Mouse (Mus musculus) Patski (cell line): ENCODE results near the gene Psmd13. TPM values are rescaled to one million over a fixed set of nuclear protein-coding genes. Genes with fewer than 3 reads are reported as not detected.

Experiments used
- ATAC-seq: fragments of 100-300 bp; one replicate; pipeline ENCODE4 v1.8.0; 2021
- CTCF ChIA-PET: fragments of 350-600 bp; sonication (Branson Sonifier 250); formaldehyde crosslinking; loops from one replicate; lab custom pipeline; 2022; ENCODE audit warnings: inconsistent platforms; lab: Charles Lee
- POLR2A ChIA-PET: fragments of 350-600 bp; sonication (Branson Sonifier 250); formaldehyde crosslinking; loops from one replicate; lab custom pipeline; 2022; ENCODE audit warnings: antibody characterized with exemption, inconsistent platforms; lab: Charles Lee
- DNase-seq: peaks from one replicate; pipeline ENCODE4 v3.0.0-alpha.2; 2011; ENCODE audit warnings: low read depth, low spot score
- H3K27me3 ChIP-seq: fragments of 371-371 bp; one replicate; pipeline ENCODE4 v1.5.1; 2021
- CTCF ChIP-seq: fragments of 100-300 bp; IDR thresholded peaks from one replicate; pipeline ENCODE4 v1.5.1; 2021
- in situ Hi-C: fragments of 300-500 bp; cut with MboI; formaldehyde crosslinking; loops from 3 replicates; pipeline ENCODE4 v1.11.1; 2018; ENCODE audit warnings: low pct_unique_long_range_greater_than_20kb, mixed read lengths
- polyA plus RNA-seq: library from polyadenylated mRNA; unstranded; gene quantifications from one replicate; pipeline ENCODE4 v1.2.3, GENCODE M21; 2021

The Psmd13 gene
- polyA plus RNA-seq, 1 experiment from 2014 or later: 148 TPM

- CTCF ChIA-PET: interaction anchor here (0.9 kb wide), 1 partner anchor 11 kb away, joined by 4 read pairs; no protein-coding TSS in a partner anchor
- in situ Hi-C loops: no loop called here
- ATAC-seq (no peak), DNase-seq (no peak)
- no peaks in the 10 kb centered on the region for H3K27me3 ChIP-seq
- TF ChIP-seq CTCF: no peak
- POLR2A ChIA-PET: no interaction called here
Observed at GRCm38 (mm10) chr7:140948161-140948560, 66.4 kb downstream of the Psmd13 start.

Other genes starting within 250 kb of the Psmd13 start
- not detected for gene Olfr53, start 235.5 kb upstream of the Psmd13 start, polyA plus RNA-seq
- gene Olfr539, start 222.0 kb upstream of the Psmd13 start, polyA plus RNA-seq: not detected
- not detected for gene Olfr45, start 200.0 kb upstream of the Psmd13 start, polyA plus RNA-seq
- gene Olfr541, start 184.7 kb upstream of the Psmd13 start, polyA plus RNA-seq: not detected
- not detected for gene Cyp2e1, start 118.2 kb upstream of the Psmd13 start, polyA plus RNA-seq
- gene Syce1, start 94.1 kb upstream of the Psmd13 start, polyA plus RNA-seq: not detected
- not detected for gene Zfp941, start 59.8 kb upstream of the Psmd13 start, polyA plus RNA-seq
- 0.18 TPM for gene Urah, start 47.0 kb upstream of the Psmd13 start, polyA plus RNA-seq
- 0.23 TPM for gene Scgb1c1, start 36.4 kb upstream of the Psmd13 start, polyA plus RNA-seq
- gene Odf3, start 34.2 kb upstream of the Psmd13 start, polyA plus RNA-seq: 0.31 TPM
- gene Gm45785, start 25.6 kb upstream of the Psmd13 start, polyA plus RNA-seq: not detected
- gene Ric8a, start 25.0 kb upstream of the Psmd13 start, polyA plus RNA-seq: 67.0 TPM
- 28.0 TPM for gene Bet1l, start 24.4 kb upstream of the Psmd13 start, polyA plus RNA-seq
- gene Sirt3, start 341 bp downstream of the Psmd13 start, polyA plus RNA-seq: 48.3 TPM
- not detected for gene Cox8b, start 18.5 kb downstream of the Psmd13 start, polyA plus RNA-seq
- gene Nlrp6, start 38.9 kb downstream of the Psmd13 start, polyA plus RNA-seq: not detected
- 18.3 TPM for gene Pgghg, start 59.4 kb downstream of the Psmd13 start, polyA plus RNA-seq
- 0.30 TPM for gene Ifitm5, start 68.3 kb downstream of the Psmd13 start, polyA plus RNA-seq
- 0.50 TPM for gene Gm45717, start 74.0 kb downstream of the Psmd13 start, polyA plus RNA-seq
- gene Ifitm2, start 74.0 kb downstream of the Psmd13 start, polyA plus RNA-seq: 257 TPM
- 0.22 TPM for gene Ifitm1, start 85.3 kb downstream of the Psmd13 start, polyA plus RNA-seq
- 8.6 TPM for gene Ifitm3, start 128.8 kb downstream of the Psmd13 start, polyA plus RNA-seq
- 0.21 TPM for gene Ifitm6, start 136.0 kb downstream of the Psmd13 start, polyA plus RNA-seq
- not detected for gene Gm17387, start 147.2 kb downstream of the Psmd13 start, polyA plus RNA-seq
- 2.2 TPM for gene B4galnt4, start 179.1 kb downstream of the Psmd13 start, polyA plus RNA-seq
- 2.2 TPM for gene Pkp3, start 196.2 kb downstream of the Psmd13 start, polyA plus RNA-seq
- gene Sigirr, start 218.6 kb downstream of the Psmd13 start, polyA plus RNA-seq: 7.6 TPM
- 0.09 TPM for gene Ano9, start 235.8 kb downstream of the Psmd13 start, polyA plus RNA-seq
- 96.0 TPM for gene Ptdss2, start 240.4 kb downstream of the Psmd13 start, polyA plus RNA-seq